Mouse (Mus musculus): Measurements from ENCODE around the gene Sh3gl1. TPM values are rescaled to one million over a fixed set of nuclear protein-coding genes. Genes with fewer than 3 reads are reported as not detected.

Gene Sh3gl1
- polyA plus RNA-seq, 1 experiment, result 115 TPM

DNA sequence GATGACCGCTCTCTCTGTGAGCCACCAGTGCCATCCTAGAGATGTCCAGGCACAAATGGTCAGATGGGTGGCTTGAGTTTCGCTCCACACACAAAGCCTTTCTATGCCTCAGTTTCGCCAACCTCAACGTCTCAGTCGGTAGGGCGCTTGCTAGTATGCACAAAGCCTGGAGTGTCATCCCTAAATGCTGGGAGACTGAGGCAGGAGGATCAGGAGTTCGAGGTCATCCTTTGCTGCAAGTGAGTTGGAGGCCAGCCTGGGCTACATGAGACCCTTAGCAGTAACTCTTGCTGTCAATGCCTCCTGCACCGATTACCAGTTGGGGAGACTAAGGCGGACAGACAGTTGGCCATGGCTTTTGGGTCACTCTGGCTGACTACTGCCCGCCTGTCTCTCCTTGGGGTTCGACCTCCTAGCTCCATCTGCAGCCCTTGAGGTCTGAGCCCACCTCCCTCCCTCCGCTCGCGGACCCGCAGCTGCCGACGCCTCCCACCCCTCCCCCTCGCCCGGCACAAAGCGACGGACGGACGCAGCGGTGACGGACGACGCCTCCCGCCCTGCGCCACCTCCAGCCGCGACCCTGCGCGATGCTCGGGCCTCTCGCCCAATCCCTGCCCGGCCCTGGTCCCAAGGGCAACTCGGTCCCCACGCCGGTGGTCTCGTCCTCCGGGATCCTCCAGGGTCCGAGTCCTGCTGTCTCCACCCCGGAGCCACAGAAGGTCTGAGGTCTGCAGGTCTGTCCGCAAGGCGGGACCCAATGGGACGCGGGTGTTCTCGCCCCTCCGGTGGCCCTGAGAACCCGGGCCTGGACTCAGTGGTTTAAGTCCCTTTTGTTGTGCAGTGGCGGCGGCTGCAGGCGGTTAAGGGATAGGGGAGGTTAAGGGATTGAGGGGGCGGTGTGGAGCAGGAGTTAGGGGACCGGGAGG, 66.2 kb downstream of the Sh3gl1 start, which contains the start of gene Shd:
Gene Shd (plus strand): TSS at position 502 of the 926 bp plus-strand sequence.
- Histone ChIP-seq H3K36me3 (replicated peaks; ENCODE audit: low read length) (peaks cover 40% of the 10 kb centered on the region), H3K27me3 (replicated peaks) (peaks cover 50% of the 10 kb centered on the region)

DNA sequence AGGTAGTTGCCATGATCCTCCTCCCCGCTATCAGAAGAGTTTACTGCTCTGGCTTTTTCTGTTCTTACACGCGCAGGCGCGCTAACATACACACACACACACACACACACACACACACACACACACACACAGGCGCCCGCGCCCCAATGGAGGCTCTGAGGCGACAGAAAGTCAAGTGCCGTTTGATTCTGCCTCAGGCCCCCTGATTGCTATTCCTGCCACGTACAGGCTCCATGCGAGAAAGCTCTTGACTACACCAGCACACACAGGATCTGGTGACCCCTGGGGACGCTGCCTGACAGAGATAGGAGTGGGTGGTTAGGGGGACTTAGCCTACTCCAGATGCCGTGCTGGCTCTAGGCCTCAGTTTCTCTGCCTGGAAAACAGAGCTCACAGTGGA, 66.9 kb downstream of the Sh3gl1 start:
- TF ChIP-seq GATA1 (IDR thresholded peaks at IDR 0.05; ENCODE audit: borderline replicate concordance, low read length) (no peak), FLI1 (IDR thresholded peaks at IDR 0.05; ENCODE audit: low read length) (no peak)
- H3K36me3 ChIP-seq (replicated peaks; ENCODE audit: low read length), result peaks cover 47% of the 10 kb centered on the region
- H3K4me3 ChIP-seq (replicated peaks), result no peak overlapping the region
- peaks cover 43% of the 10 kb centered on the region for H3K4me1 ChIP-seq
- peaks cover 50% of the 10 kb centered on the region for H3K27me3 ChIP-seq (replicated peaks)
- no peaks in the 10 kb centered on the region for H3K9me3 ChIP-seq

More for the DNA sequence above, 66.2 kb downstream of the Sh3gl1 start, which contains the start of gene Shd:
- H3K9me3 ChIP-seq, result no peaks in the 10 kb centered on the region
- peaks cover 37% of the 10 kb centered on the region for H3K4me1 ChIP-seq
- H3K4me3 ChIP-seq (replicated peaks), result peak within 1 kb of the TSS; percentile 86
- TF ChIP-seq FLI1 (IDR thresholded peaks at IDR 0.05; ENCODE audit: low read length), result no peak
- no peak for TF ChIP-seq GATA1 (IDR thresholded peaks at IDR 0.05; ENCODE audit: borderline replicate concordance, low read length)

DNA sequence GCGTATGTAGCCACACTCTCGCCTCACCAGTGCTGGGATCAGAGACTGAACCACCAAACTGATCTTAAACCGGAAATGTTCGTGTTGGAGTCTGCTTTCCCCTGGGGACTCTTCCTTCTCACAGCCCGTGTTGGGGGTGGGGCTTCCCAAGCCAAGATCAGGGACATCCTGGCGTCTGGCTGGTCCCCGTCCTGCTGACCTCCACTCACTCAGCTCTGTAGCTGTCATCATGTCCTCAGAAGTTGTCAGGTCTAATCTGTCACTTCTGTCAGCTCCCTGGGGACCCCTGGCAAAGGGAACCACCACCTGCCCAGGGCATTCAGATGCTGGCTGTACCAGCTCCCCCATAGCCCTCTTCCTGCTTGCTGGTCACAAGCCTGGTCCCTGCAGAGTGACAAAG, 68.2 kb downstream of the Sh3gl1 start:
- peaks cover 60% of the 10 kb centered on the region for H3K36me3 ChIP-seq (replicated peaks; ENCODE audit: low read length)
- no peak overlapping the region for H3K4me3 ChIP-seq (replicated peaks)
- no peak for TF ChIP-seq FLI1 (IDR thresholded peaks at IDR 0.05; ENCODE audit: low read length)
- TF ChIP-seq GATA1 (IDR thresholded peaks at IDR 0.05; ENCODE audit: borderline replicate concordance, low read length), result no peak
- peaks cover 39% of the 10 kb centered on the region for H3K27me3 ChIP-seq (replicated peaks)
- peaks cover 46% of the 10 kb centered on the region for H3K4me1 ChIP-seq
- no peaks in the 10 kb centered on the region for H3K9me3 ChIP-seq

DNA sequence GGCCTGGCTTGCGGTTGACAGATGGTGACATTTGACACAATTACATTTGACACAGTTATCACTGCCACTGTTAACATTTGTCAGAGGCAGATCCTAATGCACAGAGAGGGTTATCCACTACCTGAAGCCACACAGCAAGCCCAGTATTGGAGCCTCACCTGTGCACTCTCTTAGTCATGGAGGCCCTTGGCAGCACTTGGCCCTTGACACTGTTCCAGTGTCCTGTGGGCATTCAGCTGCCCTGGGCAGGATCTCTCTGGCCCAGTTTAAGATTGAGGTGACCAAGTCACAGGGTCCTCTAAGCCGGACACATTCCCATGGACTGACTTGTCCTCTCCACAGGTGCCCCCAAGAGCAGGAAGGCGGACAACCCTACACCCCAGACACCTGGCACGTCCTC, 69.2 kb downstream of the Sh3gl1 start:
- Histone ChIP-seq H3K4me1 (peaks cover 53% of the 10 kb centered on the region), H3K9me3 (no peaks in the 10 kb centered on the region), H3K27me3 (replicated peaks) (peaks cover 29% of the 10 kb centered on the region), H3K4me3 (replicated peaks) (no peak overlapping the region), H3K36me3 (replicated peaks; ENCODE audit: low read length) (peaks cover 68% of the 10 kb centered on the region)
- no peak for TF ChIP-seq GATA1 (IDR thresholded peaks at IDR 0.05; ENCODE audit: borderline replicate concordance, low read length)
- no peak for TF ChIP-seq FLI1 (IDR thresholded peaks at IDR 0.05; ENCODE audit: low read length)

Other genes with a start within 250 kb of the Sh3gl1 start
- gene Zfp119a, start 157.7 kb downstream of the Sh3gl1 start, polyA plus RNA-seq (2012; ENCODE audit: insufficient read depth, low replicate concordance), result 0.16 TPM in 1 of 2 replicates, not detected in the other
- gene Zfp959, start 144.5 kb downstream of the Sh3gl1 start, polyA plus RNA-seq (2012; ENCODE audit: insufficient read depth, low replicate concordance), result 0.98 TPM in 1 of 2 replicates, not detected in the other
- 0.12 TPM in 1 of 2 replicates, not detected in the other for gene Zfp119b, start 87.1 kb downstream of the Sh3gl1 start, polyA plus RNA-seq (2012; ENCODE audit: insufficient read depth, low replicate concordance)
- 114 and 143 TPM in 2 replicates for gene Ebi3, start 84.0 kb downstream of the Sh3gl1 start, polyA plus RNA-seq (2012; ENCODE audit: insufficient read depth, low replicate concordance)
- 15.6 and 33.1 TPM in 2 replicates for gene Yju2, start 77.5 kb downstream of the Sh3gl1 start, polyA plus RNA-seq (2012; ENCODE audit: insufficient read depth, low replicate concordance)
- gene Shd, start 66.2 kb downstream of the Sh3gl1 start, polyA plus RNA-seq (2012; ENCODE audit: insufficient read depth, low replicate concordance), result 2.9 and 15.1 TPM in 2 replicates
- gene Fsd1, start 50.1 kb downstream of the Sh3gl1 start, polyA plus RNA-seq (2012; ENCODE audit: insufficient read depth, low replicate concordance), result not detected in 2 replicates
- gene Stap2, start 31.1 kb downstream of the Sh3gl1 start, polyA plus RNA-seq (2012; ENCODE audit: insufficient read depth, low replicate concordance), result 0.21 TPM in 1 of 2 replicates, not detected in the other
- 4.4 and 22.7 TPM in 2 replicates for gene Mpnd, start 30.9 kb downstream of the Sh3gl1 start, polyA plus RNA-seq (2012; ENCODE audit: insufficient read depth, low replicate concordance)
- 17.0 and 33.8 TPM in 2 replicates for gene Chaf1a, start 3.8 kb upstream of the Sh3gl1 start, polyA plus RNA-seq (2012; ENCODE audit: insufficient read depth, low replicate concordance)
- gene Ubxn6, start 38.4 kb upstream of the Sh3gl1 start, polyA plus RNA-seq (2012; ENCODE audit: insufficient read depth, low replicate concordance), result 75.0 and 97.7 TPM in 2 replicates
- gene Hdgfl2, start 43.0 kb upstream of the Sh3gl1 start, polyA plus RNA-seq (2012; ENCODE audit: insufficient read depth, low replicate concordance), result 93.5 and 279 TPM in 2 replicates
- not detected in 2 replicates for gene Plin4, start 73.2 kb upstream of the Sh3gl1 start, polyA plus RNA-seq (2012; ENCODE audit: insufficient read depth, low replicate concordance)
- not detected in 2 replicates for gene Plin5, start 81.0 kb upstream of the Sh3gl1 start, polyA plus RNA-seq (2012; ENCODE audit: insufficient read depth, low replicate concordance)
- 2.7 TPM in 1 of 2 replicates, not detected in the other for gene Lrg1, start 85.4 kb upstream of the Sh3gl1 start, polyA plus RNA-seq (2012; ENCODE audit: insufficient read depth, low replicate concordance)
- gene Sema6b, start 103.7 kb upstream of the Sh3gl1 start, polyA plus RNA-seq (2012; ENCODE audit: insufficient read depth, low replicate concordance), result 19.4 and 37.0 TPM in 2 replicates
- 0.94 and 3.0 TPM in 2 replicates for gene Tnfaip8l1, start 125.8 kb upstream of the Sh3gl1 start, polyA plus RNA-seq (2012; ENCODE audit: insufficient read depth, low replicate concordance)
- 13.4 and 39.8 TPM in 2 replicates for gene Mydgf, start 147.3 kb upstream of the Sh3gl1 start, polyA plus RNA-seq (2012; ENCODE audit: insufficient read depth, low replicate concordance)
- 55.6 and 60.2 TPM in 2 replicates for gene Dpp9, start 182.3 kb upstream of the Sh3gl1 start, polyA plus RNA-seq (2012; ENCODE audit: insufficient read depth, low replicate concordance)
- gene Fem1a, start 220.2 kb upstream of the Sh3gl1 start, polyA plus RNA-seq (2012; ENCODE audit: insufficient read depth, low replicate concordance), result 9.5 and 11.2 TPM in 2 replicates
- 13.7 and 27.2 TPM in 2 replicates for gene Ticam1, start 240.2 kb upstream of the Sh3gl1 start, polyA plus RNA-seq (2012; ENCODE audit: insufficient read depth, low replicate concordance)